Mouse (Mus musculus) spleen, postnatal 4 days (tissue): Measurements from ENCODE around the gene Ntrk2.
A peak's percentile ranks its signal among the peaks of the same experiment; 100 is the strongest.
"Not testable (repeated sequence)": the region's sequence is repeated elsewhere in the genome, so short reads cannot be mapped to it uniquely, and the experiment has no call there.

Experiments
- DNase-seq, 2 experiments: peaks; one replicate each; pipeline ENCODE4 v3.0.0; 2022; ENCODE audit warnings: low spot score in 2 of 2

Ntrk2 gene

GRCm38 (mm10) chr13:59030574-59030973 lies 224.2 kb downstream of the Ntrk2 start:
- DNase-seq, result no peak

- no peak for DNase-seq
Measured at GRCm38 (mm10) chr13:59040156-59040915, 234.0 kb downstream of the Ntrk2 start.

- DNase-seq, result no peak
Measured at GRCm38 (mm10) chr13:59041013-59041764, 234.8 kb downstream of the Ntrk2 start.

GRCm38 (mm10) chr13:59052188-59052587 lies 245.8 kb downstream of the Ntrk2 start:
- no peak for DNase-seq

- not testable (repeated sequence) for DNase-seq
Measured at GRCm38 (mm10) chr13:59054331-59054730, 248.0 kb downstream of the Ntrk2 start.

GRCm38 (mm10) chr13:59056859-59057258 lies 250.5 kb downstream of the Ntrk2 start:
- DNase-seq, result no peak

GRCm38 (mm10) chr13:59057886-59058285 lies 251.5 kb downstream of the Ntrk2 start:
- DNase-seq, result no peak

- DNase-seq, result no peak
Measured at GRCm38 (mm10) chr13:59059118-59059517, 252.7 kb downstream of the Ntrk2 start.

GRCm38 (mm10) chr13:59065677-59066076 lies 259.3 kb downstream of the Ntrk2 start:
- DNase-seq, result no peak

- peak; percentile 22 to 68 for DNase-seq
Measured at GRCm38 (mm10) chr13:59073635-59074256, 267.4 kb downstream of the Ntrk2 start.

GRCm38 (mm10) chr13:59076489-59076888 lies 270.1 kb downstream of the Ntrk2 start:
- no peak for DNase-seq

GRCm38 (mm10) chr13:59079761-59080461 lies 273.5 kb downstream of the Ntrk2 start:
- no peak for DNase-seq

GRCm38 (mm10) chr13:59080468-59080867 lies 274.1 kb downstream of the Ntrk2 start:
- no peak for DNase-seq

GRCm38 (mm10) chr13:59089016-59089415 lies 282.6 kb downstream of the Ntrk2 start:
- DNase-seq, result no peak

- no peak for DNase-seq
Measured at GRCm38 (mm10) chr13:59091138-59091971, 285.0 kb downstream of the Ntrk2 start.

GRCm38 (mm10) chr13:59092045-59092857 lies 285.9 kb downstream of the Ntrk2 start:
- no peak for DNase-seq

- no peak for DNase-seq
Measured at GRCm38 (mm10) chr13:59092858-59093154, 286.4 kb downstream of the Ntrk2 start.

GRCm38 (mm10) chr13:59094722-59095121 lies 288.4 kb downstream of the Ntrk2 start:
- DNase-seq, result no peak

GRCm38 (mm10) chr13:59095811-59096391 lies 289.5 kb downstream of the Ntrk2 start:
- no peak for DNase-seq

GRCm38 (mm10) chr13:59100086-59100485 lies 293.7 kb downstream of the Ntrk2 start:
- DNase-seq, result no peak
